Mouse (Mus musculus) liver, embryonic 18 days (tissue): ENCODE measurements around the gene Cc2d2a. TPM values are rescaled to one million over a fixed set of nuclear protein-coding genes. Genes with fewer than 3 reads are reported as not detected.

Experiments used
- polyA plus RNA-seq: library from polyadenylated mRNA; depleted of rRNA; stranded (reverse); fragments of >200 nt; gene quantifications from 2 replicates; pipeline ENCODE4 v1.2.3, GENCODE M21; 2012; rRNA removed

Cc2d2a gene
- 1.6 and 1.7 TPM in 2 replicates for polyA plus RNA-seq

GRCm38 (mm10) chr5:43661997-43662961, at the start of gene Cc2d2a:
Gene Cc2d2a (plus strand): TSS chr5:43662346.

Other genes with a start within 250 kb of the Cc2d2a start
- gene C1qtnf7, start 146.8 kb upstream of the Cc2d2a start, polyA plus RNA-seq, result 0.74 TPM in 2 replicates
- gene Bst1, start 156.5 kb downstream of the Cc2d2a start, polyA plus RNA-seq, result 2.9 and 3.0 TPM in 2 replicates
- gene Fbxl5, start 159.3 kb downstream of the Cc2d2a start, polyA plus RNA-seq, result 13.2 and 13.8 TPM in 2 replicates
- 10.4 and 11.6 TPM in 2 replicates for gene Cd38, start 206.2 kb downstream of the Cc2d2a start, polyA plus RNA-seq